ENCODE assay signal across 8 mouse cellular contexts in genomic region chr1:132416943-132417290, GRCm38 (mm10). TPM values are rescaled to one million over a fixed set of nuclear protein-coding genes. Genes with fewer than 3 reads are reported as not detected.
A peak's percentile ranks its signal among the peaks of the same experiment; 100 is the strongest.
DNase-seq lines count a peak whose midpoint lies in the region; ATAC-seq and TF ChIP-seq lines count a peak whose summit lies in the region.

No protein-coding gene starts in this region.

- H3K79me2 ChIP-seq in CH12.LX (replicated peaks; ENCODE audit: control insufficient read depth, extremely low read depth, insufficient read depth, poor library complexity, severe bottlenecking) = no peaks in the 10 kb centered on the region

- no peaks in the 10 kb centered on the region for H3K36me3 ChIP-seq in heart, embryonic 11.5 days (ENCODE audit: control insufficient read depth, insufficient read depth, low read length)
- H3K36me3 ChIP-seq in CH12.LX (replicated peaks in 1 of 2; ENCODE audit: control insufficient read depth in 1 of 2, insufficient read depth in 1 of 2, low read length in 1 of 2) = no peaks in the 10 kb centered on the region
- H3K36me3 ChIP-seq in forebrain, embryonic 14.5 days (ENCODE audit: control insufficient read depth, insufficient read depth, low read length) = no peaks in the 10 kb centered on the region
- H3K36me3 ChIP-seq in liver, embryonic 14.5 days (replicated peaks; ENCODE audit: control insufficient read depth, insufficient read depth, low read depth) = no peaks in the 10 kb centered on the region

- dilution Hi-C loops in CH12.LX (cut with MboI; ENCODE audit: extremely low pct_ligation_motif_present, extremely low pct_unique_long_range_greater_than_20kb, low sequenced_read_pairs) = no loop called here

- no peaks in the 10 kb centered on the region for H3K9me3 ChIP-seq in heart, embryonic 11.5 days (replicated peaks; ENCODE audit: control insufficient read depth, low read length)
- no peaks in the 10 kb centered on the region for H3K9me3 ChIP-seq in CH12.LX (replicated peaks; ENCODE audit: low read length)
- no peaks in the 10 kb centered on the region for H3K9me3 ChIP-seq in forebrain, embryonic 14.5 days (replicated peaks; ENCODE audit: control insufficient read depth, low read length)
- H3K9me3 ChIP-seq in liver, embryonic 14.5 days (ENCODE audit: control insufficient read depth, low read length) = no peaks in the 10 kb centered on the region

- WGBS in heart, embryonic 11.5 days (ENCODE audit: insufficient replicate concordance) = 17% methylated on average over 6 of the region's 6 CpGs
- 19% methylated on average over 6 of the region's 6 CpGs for WGBS in forebrain, embryonic 14.5 days
- WGBS in liver, embryonic 14.5 days (ENCODE audit: insufficient replicate concordance) = under 1% methylated on average over 6 of the region's 6 CpGs

- in situ Hi-C loops in CH12.LX (cut with MboI; ENCODE audit: low pct_ligation_motif_present, low pct_unique_long_range_greater_than_20kb, low sequenced_read_pairs) = no loop called here

- H3K27me3 ChIP-seq in heart, embryonic 11.5 days (ENCODE audit: control insufficient read depth, insufficient read depth, low read length) = no peaks in the 10 kb centered on the region
- peaks cover 38% of the 10 kb centered on the region for H3K27me3 ChIP-seq in CH12.LX (replicated peaks)
- no peaks in the 10 kb centered on the region for H3K27me3 ChIP-seq in forebrain, embryonic 14.5 days (replicated peaks; ENCODE audit: control insufficient read depth, insufficient read depth, low read length)
- no peaks in the 10 kb centered on the region for H3K27me3 ChIP-seq in liver, embryonic 14.5 days (ENCODE audit: control insufficient read depth, insufficient read depth, low read length)

- no peak for TF ChIP-seq POLR2A in CH12.LX (IDR thresholded peaks at IDR 0.05; ENCODE audit: low read depth, low read length)

- ATAC-seq in heart, embryonic 11.5 days (replicated peaks; ENCODE audit: insufficient number of reproducible peaks, low FRiP score, low TSS enrichment) = no peak
- no peak for ATAC-seq in forebrain, embryonic 14.5 days
- ATAC-seq in liver, embryonic 14.5 days (ENCODE audit: insufficient read depth) = no peak

- intact Hi-C loops in heart, postnatal 25 days (cut with DNase I) = loop anchor here (2.0 kb wide), 2 partner anchors 26 to 50 kb away; partner anchors contain the start of gene Tmcc2

- TF ChIP-seq RAD21 in CH12.LX (IDR thresholded peaks at IDR 0.05; ENCODE audit: low read depth, low read length) = no peak

- no peaks in the 10 kb centered on the region; the same call in 1 of the 2 replicates for H3K4me1 ChIP-seq in heart, embryonic 11.5 days (ENCODE audit: control insufficient read depth, insufficient read depth, low read length)
- peaks cover 0 to 22% of the 10 kb centered on the region in 2 experiments; a peak in 2 of 4 replicates for H3K4me1 ChIP-seq in CH12.LX (ENCODE audit: control insufficient read depth in 1 of 2, insufficient read depth in 2 of 2)
- H3K4me1 ChIP-seq in forebrain, embryonic 14.5 days (ENCODE audit: control insufficient read depth, insufficient read depth, low read length) = peaks cover 19% of the 10 kb centered on the region
- peaks cover 12 to 14% of the 10 kb centered on the region in 2 experiments for H3K4me1 ChIP-seq in liver, embryonic 14.5 days (replicated peaks; ENCODE audit: control insufficient read depth in 2 of 2, insufficient read depth in 2 of 2, low read length in 1 of 2)

- H3K9ac ChIP-seq in heart, embryonic 11.5 days (ENCODE audit: low read depth, low read length) = peak overlapping the region; percentile 91; the same call in 1 of the 2 replicates
- H3K9ac ChIP-seq in CH12.LX (ENCODE audit: insufficient read depth, low read depth) = peak overlapping the region; percentile 39
- peak overlapping the region; percentile 84 for H3K9ac ChIP-seq in forebrain, embryonic 14.5 days (ENCODE audit: low read length)
- H3K9ac ChIP-seq in liver, embryonic 14.5 days (replicated peaks) = peak overlapping the region; percentile 91

- H3K27ac ChIP-seq in heart, embryonic 11.5 days (ENCODE audit: low read depth, low read length) = peak overlapping the region; percentile 95
- H3K27ac ChIP-seq in CH12.LX (ENCODE audit: insufficient read depth, low read depth) = no peak overlapping the region
- H3K27ac ChIP-seq in forebrain, embryonic 14.5 days (ENCODE audit: low read depth, low read length) = peak overlapping the region; percentile 91
- peak overlapping the region; percentile 85 for H3K27ac ChIP-seq in liver, embryonic 14.5 days

- H3K4me2 ChIP-seq in heart, embryonic 11.5 days = peak overlapping the region; percentile 60
- H3K4me2 ChIP-seq in CH12.LX (ENCODE audit: insufficient read depth, low read depth, poor library complexity, severe bottlenecking) = peak overlapping the region; percentile 57
- H3K4me2 ChIP-seq in forebrain, embryonic 14.5 days (ENCODE audit: low read length) = peak overlapping the region; percentile 77
- H3K4me2 ChIP-seq in liver, embryonic 14.5 days (ENCODE audit: low read depth) = peak overlapping the region; percentile 83

- no peak for DNase-seq in heart, postnatal 25 days (ENCODE audit: low spot score)
- DNase-seq in CH12.LX (ENCODE audit: extremely low read depth) = no peak
- no peak for DNase-seq in forebrain, embryonic 14.5 days (ENCODE audit: low spot score)
- DNase-seq in liver, embryonic 14.5 days (ENCODE audit: low read depth in 3 of 3, low spot score in 3 of 3) = no peak
- no peak for DNase-seq in ovary, postnatal 36 days (ENCODE audit: low spot score)
- DNase-seq in left cerebral cortex, adult 18-20 months (ENCODE audit: low spot score in 2 of 2) = no peak
- no peak for DNase-seq in adrenal gland, postnatal 36 days

- peak overlapping the region; percentile 81 for H3K4me3 ChIP-seq in heart, embryonic 11.5 days (ENCODE audit: low read depth, low read length)
- peak overlapping the region; percentile 28 to 47 (median 37) for H3K4me3 ChIP-seq in CH12.LX (replicated peaks in 1 of 3; ENCODE audit: low read depth in 2 of 3, low read length in 2 of 3, poor library complexity in 1 of 3)
- H3K4me3 ChIP-seq in forebrain, embryonic 14.5 days (ENCODE audit: low read depth, low read length) = peak overlapping the region; percentile 63
- peak overlapping the region; percentile 62 to 88 for H3K4me3 ChIP-seq in liver, embryonic 14.5 days (ENCODE audit: insufficient read depth in 1 of 2, low read depth in 2 of 2, low read length in 2 of 2)

- TF ChIP-seq CTCF in CH12.LX (conservative IDR thresholded peaks at IDR 0.05 in 1 of 2, IDR thresholded peaks at IDR 0.05 in 1 of 2; ENCODE audit: low read depth in 2 of 2, low read length in 2 of 2) = no peak
- no peak for TF ChIP-seq CTCF in liver, embryonic 14.5 days (IDR thresholded peaks at IDR 0.05; ENCODE audit: low read depth)

- no peak for TF ChIP-seq EP300 in CH12.LX (IDR thresholded peaks at IDR 0.05; ENCODE audit: low read length)
- no peak for TF ChIP-seq EP300 in liver, embryonic 14.5 days (IDR thresholded peaks at IDR 0.05; ENCODE audit: low read depth)

TF ChIP-seq in CH12.LX, 34 proteins besides CTCF, POLR2A, EP300 and RAD21:
- TF ChIP-seq MEF2A (IDR thresholded peaks at IDR 0.05; ENCODE audit: borderline replicate concordance, low read depth, low read length) = no peak
- TF ChIP-seq MYC (IDR thresholded peaks at IDR 0.05; ENCODE audit: low read depth, low read length) = no peak
- no peak for TF ChIP-seq ZNF384 (IDR thresholded peaks at IDR 0.05; ENCODE audit: low read depth, low read length)
- no peak for TF ChIP-seq ELF1 (IDR thresholded peaks at IDR 0.05; ENCODE audit: low read depth, low read length)
- no peak for TF ChIP-seq ZC3H11A (IDR thresholded peaks at IDR 0.05; ENCODE audit: low read depth, low read length)
- TF ChIP-seq JUND (conservative IDR thresholded peaks at IDR 0.05; ENCODE audit: low read depth, low read length) = no peak
- TF ChIP-seq PAX5 (IDR thresholded peaks at IDR 0.05; ENCODE audit: low read length) = no peak
- no peak for TF ChIP-seq ZMIZ1 (IDR thresholded peaks at IDR 0.05; ENCODE audit: low read depth, low read length)
- no peak for TF ChIP-seq CHD2 (IDR thresholded peaks at IDR 0.05; ENCODE audit: low read length)
- no peak for TF ChIP-seq ZKSCAN1 (IDR thresholded peaks at IDR 0.05; ENCODE audit: borderline replicate concordance, low read depth, low read length)
- no peak for TF ChIP-seq TCF12 (IDR thresholded peaks at IDR 0.05; ENCODE audit: low read depth, low read length)
- no peak for TF ChIP-seq E2F4 (IDR thresholded peaks at IDR 0.05; ENCODE audit: insufficient replicate concordance, low read depth, low read length)
- no peak for TF ChIP-seq ETS1 (conservative IDR thresholded peaks at IDR 0.05; ENCODE audit: low read depth, low read length)
- TF ChIP-seq POLR2AphosphoS2 (IDR thresholded peaks at IDR 0.05; ENCODE audit: low read depth, low read length) = no peak
- no peak for TF ChIP-seq MAFK (IDR thresholded peaks at IDR 0.05; ENCODE audit: insufficient replicate concordance, low read length)
- no peak for TF ChIP-seq NRF1 (IDR thresholded peaks at IDR 0.05; ENCODE audit: low read depth, low read length)

RNA-seq across cellular contexts. Expression of gene Dstyk, which starts 0.4 kb away (rescaled TPM):
- 11.6 and 11.9 TPM in 2 replicates for polyA plus RNA-seq in heart, embryonic 11.5 days (2014; fragmentation: Nextera tagmentation; extraction: Ambion mirVana)
- 10 to 100 TPM; 17.4 TPM for total RNA-seq in heart, postnatal 25 days (2021)
- total RNA-seq in CH12.LX (2012; rRNA removed) (0.21 and 0.25 TPM in 2 replicates), CH12.LX (2014; rRNA removed) (0.12 and 0.19 TPM in 2 replicates)
- 0.59 and 0.72 TPM in 2 replicates for polyA plus RNA-seq in CH12.LX (2012; ENCODE audit: insufficient read length, low read depth)
- 7.7 and 8.9 TPM in 2 replicates for polyA plus RNA-seq in forebrain, embryonic 14.5 days (2014; fragmentation: Nextera tagmentation; extraction: Ambion mirVana)
- 3.3 and 4.0 TPM in 2 replicates for polyA plus RNA-seq in liver, embryonic 14.5 days (2012; rRNA removed)
- polyA plus RNA-seq in liver, embryonic 14.5 days (2014; fragmentation: Nextera tagmentation; extraction: Ambion mirVana) = 3.6 TPM in 2 replicates
- total RNA-seq in left cerebral cortex, adult 18-20 months (2021) = 10 to 100 TPM; 44.3 to 45.2 TPM
- 10 to 100 TPM; 22.5 to 23.1 TPM for total RNA-seq in adrenal gland, postnatal 36 days (2021)

RNA-seq across cellular contexts. Expression of gene Tmcc2, which starts 25.8 kb away (rescaled TPM):
- 10.4 and 14.6 TPM in 2 replicates for polyA plus RNA-seq in heart, embryonic 11.5 days (2014; fragmentation: Nextera tagmentation; extraction: Ambion mirVana)
- 10 to 100 TPM; 17.0 to 18.5 TPM for total RNA-seq in heart, postnatal 25 days (2021)
- total RNA-seq in CH12.LX (2012; rRNA removed) (0.21 and 0.34 TPM in 2 replicates), CH12.LX (2014; rRNA removed) (not detected in 2 replicates)
- polyA plus RNA-seq in CH12.LX (2012; ENCODE audit: insufficient read length, low read depth) = 0.14 and 0.37 TPM in 2 replicates
- polyA plus RNA-seq in forebrain, embryonic 14.5 days (2014; fragmentation: Nextera tagmentation; extraction: Ambion mirVana) = 18.2 and 23.1 TPM in 2 replicates
- 327 and 335 TPM in 2 replicates for polyA plus RNA-seq in liver, embryonic 14.5 days (2012; rRNA removed)
- 285 and 306 TPM in 2 replicates for polyA plus RNA-seq in liver, embryonic 14.5 days (2014; fragmentation: Nextera tagmentation; extraction: Ambion mirVana)
- total RNA-seq in left cerebral cortex, adult 18-20 months (2021) = 100 to 1,000 TPM; 204 to 205 TPM
- total RNA-seq in adrenal gland, postnatal 36 days (2021) = 1 to 10 TPM; 6.1 to 9.7 TPM

Comparison
In these comparisons a context has a peak if more than half of its experiments do, and no peak if none do; other contexts are left out.
1. H3K9ac ChIP-seq: peak in every context shown above with its lines; median percentile 91 in heart, embryonic 11.5 days; 91 in liver, embryonic 14.5 days; 84 in forebrain, embryonic 14.5 days; 39 in CH12.LX.
2. RNA of gene Dstyk, which starts 0.4 kb away (total RNA-seq): 44.3 to 45.2 TPM in left cerebral cortex, adult 18-20 months, 22.5 to 23.1 TPM in adrenal gland, postnatal 36 days and 17.4 TPM in heart, postnatal 25 days; 0.12 to 0.25 TPM in CH12.LX; every median in the first group is over 10 times any median in the second.
3. RNA of gene Tmcc2, which starts 25.8 kb away (total RNA-seq): 204 to 205 TPM in left cerebral cortex, adult 18-20 months; 17.0 to 18.5 TPM in heart, postnatal 25 days, 6.1 to 9.7 TPM in adrenal gland, postnatal 36 days and 0.21 to 0.34 TPM in CH12.LX; every median in the first group is over 10 times any median in the second.
4. Peak in every context shown above with its lines, with median percentiles within 50 percentile points of each other: H3K4me2 ChIP-seq and H3K4me3 ChIP-seq.